ENCODE assay signal across 8 mouse cellular contexts in the genomic region with DNA sequence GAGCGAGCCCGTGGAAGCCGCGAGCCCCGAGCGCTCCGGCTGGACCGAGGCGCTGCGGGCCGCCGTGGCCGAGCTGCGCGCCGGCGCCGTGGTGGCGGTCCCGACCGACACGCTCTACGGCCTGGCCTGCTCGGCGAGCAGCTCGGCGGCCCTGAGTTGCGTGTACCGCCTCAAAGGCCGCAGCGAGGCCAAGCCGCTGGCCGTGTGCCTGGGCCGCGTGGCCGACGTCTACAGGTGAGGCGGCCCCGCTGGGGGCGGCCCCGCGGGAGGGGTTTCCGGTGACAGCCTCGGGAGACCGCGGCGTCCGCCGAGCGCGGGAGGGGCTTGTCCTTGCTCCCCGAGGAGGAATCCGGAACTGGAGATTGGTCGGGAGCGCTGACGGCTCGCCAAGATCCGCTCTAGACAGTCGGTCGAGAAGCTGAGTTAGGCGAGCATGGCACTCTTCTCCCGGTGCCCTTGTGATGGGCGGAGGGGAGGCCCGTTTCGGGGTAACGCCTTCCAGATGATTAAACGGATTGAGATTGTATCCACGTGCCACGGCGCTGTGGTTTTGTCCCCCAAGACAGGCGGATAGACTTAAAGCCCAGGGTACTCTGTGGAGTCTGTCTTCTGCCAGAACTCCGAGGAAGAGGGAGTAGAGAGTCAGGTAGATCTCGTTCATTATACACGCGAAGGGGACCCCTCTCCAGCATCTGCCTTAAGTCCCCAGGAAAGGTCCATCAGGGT. TPM values are rescaled to one million over a fixed set of nuclear protein-coding genes. Genes with fewer than 3 reads are reported as not detected.
DNase-seq lines count a peak whose midpoint lies in the region; ATAC-seq and TF ChIP-seq lines count a peak whose summit lies in the region.

A gene (minus strand): TSS at position 264 of the 726 bp plus-strand sequence.

- H3K9me3 ChIP-seq in embryonic facial prominence, embryonic 10.5 days = no peaks in the 10 kb centered on the region
- no peaks in the 10 kb centered on the region for H3K9me3 ChIP-seq in intestine, postnatal 0 days (ENCODE audit: control insufficient read depth)
- no peaks in the 10 kb centered on the region for H3K9me3 ChIP-seq in limb, embryonic 10.5 days (replicated peaks)
- no peaks in the 10 kb centered on the region for H3K9me3 ChIP-seq in midbrain, embryonic 11.5 days (ENCODE audit: control insufficient read depth, low read length)

- peaks cover 33% of the 10 kb centered on the region for H3K4me1 ChIP-seq in embryonic facial prominence, embryonic 10.5 days
- H3K4me1 ChIP-seq in intestine, postnatal 0 days (replicated peaks; ENCODE audit: control insufficient read depth, insufficient read depth, low read length) = no peaks in the 10 kb centered on the region; the same call in none of the 2 replicates
- H3K4me1 ChIP-seq in limb, embryonic 10.5 days = peaks cover 28% of the 10 kb centered on the region
- H3K4me1 ChIP-seq in midbrain, embryonic 11.5 days (ENCODE audit: control insufficient read depth, insufficient read depth, low read length) = peaks cover 15% of the 10 kb centered on the region

- 1% methylated on average over 75 of the region's 75 CpGs for WGBS in embryonic facial prominence, embryonic 10.5 days
- WGBS in intestine, postnatal 0 days = under 1% methylated on average over 75 of the region's 75 CpGs
- WGBS in limb, embryonic 10.5 days = under 1% methylated on average over 75 of the region's 75 CpGs
- WGBS in midbrain, embryonic 11.5 days = under 1% methylated on average over 61 of the region's 75 CpGs

- no peaks in the 10 kb centered on the region for H3K27me3 ChIP-seq in embryonic facial prominence, embryonic 10.5 days (replicated peaks; ENCODE audit: low read depth, poor library complexity, severe bottlenecking)
- no peaks in the 10 kb centered on the region for H3K27me3 ChIP-seq in intestine, postnatal 0 days (replicated peaks; ENCODE audit: control insufficient read depth, insufficient read depth, low read length)
- H3K27me3 ChIP-seq in limb, embryonic 10.5 days (ENCODE audit: low read depth, poor library complexity, severe bottlenecking) = no peaks in the 10 kb centered on the region
- no peaks in the 10 kb centered on the region for H3K27me3 ChIP-seq in midbrain, embryonic 11.5 days (ENCODE audit: control insufficient read depth, insufficient read depth, low read length)

- H3K4me3 ChIP-seq in embryonic facial prominence, embryonic 10.5 days = peak within 1 kb of the TSS; percentile 99
- peak within 1 kb of the TSS; percentile 93 for H3K4me3 ChIP-seq in intestine, postnatal 0 days (ENCODE audit: low read depth, low read length)
- H3K4me3 ChIP-seq in limb, embryonic 10.5 days = peak within 1 kb of the TSS; percentile 97
- peak within 1 kb of the TSS; percentile 99 for H3K4me3 ChIP-seq in midbrain, embryonic 11.5 days (ENCODE audit: low read depth, low read length)

- peak within 1 kb of the TSS; percentile 96 for H3K4me2 ChIP-seq in intestine, postnatal 0 days (replicated peaks; ENCODE audit: low read depth)
- peak within 1 kb of the TSS; percentile 55 for H3K4me2 ChIP-seq in midbrain, embryonic 11.5 days

- ATAC-seq in granulocyte monocyte progenitor cell, adult 5-6 weeks (replicated peaks; ENCODE audit: poor library complexity, severe bottlenecking) = peak; percentile 67
- ATAC-seq in intestine, postnatal 0 days = peak; percentile 73
- peak; percentile 43 for ATAC-seq in midbrain, embryonic 11.5 days (ENCODE audit: low FRiP score)

- H3K27ac ChIP-seq in embryonic facial prominence, embryonic 10.5 days (replicated peaks) = peak within 1 kb of the TSS; percentile 95
- peak within 1 kb of the TSS; percentile 96 for H3K27ac ChIP-seq in intestine, postnatal 0 days (ENCODE audit: low read depth, low read length)
- H3K27ac ChIP-seq in limb, embryonic 10.5 days = peak within 1 kb of the TSS; percentile 93
- peak within 1 kb of the TSS; percentile 80 for H3K27ac ChIP-seq in midbrain, embryonic 11.5 days (ENCODE audit: low read depth, low read length)

- H3K36me3 ChIP-seq in embryonic facial prominence, embryonic 10.5 days (replicated peaks) = peaks cover 52% of the 10 kb centered on the region
- peaks cover 26% of the 10 kb centered on the region for H3K36me3 ChIP-seq in intestine, postnatal 0 days (ENCODE audit: control insufficient read depth, insufficient read depth)
- H3K36me3 ChIP-seq in limb, embryonic 10.5 days = peaks cover 49% of the 10 kb centered on the region
- H3K36me3 ChIP-seq in midbrain, embryonic 11.5 days (ENCODE audit: control insufficient read depth, insufficient read depth, low read length) = peaks cover 10% of the 10 kb centered on the region

- no peak for TF ChIP-seq CTCF in intestine, postnatal 0 days (IDR thresholded peaks at IDR 0.05; ENCODE audit: low read depth)

- peak within 1 kb of the TSS; percentile 94 for H3K9ac ChIP-seq in intestine, postnatal 0 days (ENCODE audit: low read depth, low read length)
- H3K9ac ChIP-seq in midbrain, embryonic 11.5 days (ENCODE audit: low read length) = peak within 1 kb of the TSS; percentile 63

- DNase-seq in layer of hippocampus, adult 11-12 months (ENCODE audit: low spot score) = peak; percentile 74
- no peak for DNase-seq in layer of hippocampus, adult 9-10 months (ENCODE audit: low spot score)
- peak; percentile 74 for DNase-seq in embryonic facial prominence, embryonic 10.5 days (ENCODE audit: low spot score)
- peak; percentile 80 for DNase-seq in limb, embryonic 10.5 days (ENCODE audit: low spot score)
- peak; percentile 91 for DNase-seq in midbrain, embryonic 11.5 days (ENCODE audit: low spot score, missing footprints)
- DNase-seq in skeletal muscle tissue, adult 2 months (ENCODE audit: low read depth, low spot score) = peak; percentile 36

RNA-seq across cellular contexts. Expression of the gene that starts here (rescaled TPM):
- polyA plus RNA-seq in embryonic facial prominence, embryonic 10.5 days (2016; fragmentation: Nextera tagmentation; extraction: Ambion mirVana) = 38.9 and 40.3 TPM in 2 replicates
- total RNA-seq in granulocyte monocyte progenitor cell, adult 5-6 weeks (2014; fragmentation: Nextera tagmentation) = 15.0 and 19.4 TPM in 2 replicates
- 3.1 and 6.7 TPM in 2 replicates for total RNA-seq in granulocyte monocyte progenitor cell, adult 5-6 weeks (2017)
- polyA plus RNA-seq in intestine, postnatal 0 days (2015; fragmentation: Nextera tagmentation; extraction: Ambion mirVana) = 58.8 and 59.4 TPM in 2 replicates
- 33.5 and 41.6 TPM in 2 replicates for polyA plus RNA-seq in limb, embryonic 10.5 days (2016; fragmentation: Nextera tagmentation; extraction: Ambion mirVana)
- polyA plus RNA-seq in midbrain, embryonic 11.5 days (2014; fragmentation: Nextera tagmentation; extraction: Ambion mirVana) = 52.7 and 60.0 TPM in 2 replicates
